Comparison of ENCODE assay signal across 8 mouse cellular contexts in genomic region chr15:81812287-81812686, GRCm38 (mm10). TPM values are rescaled to one million over a fixed set of nuclear protein-coding genes. Genes with fewer than 3 reads are reported as not detected.
DNase-seq lines count a peak whose midpoint lies in the region; ATAC-seq and TF ChIP-seq lines count a peak whose summit lies in the region.

No protein-coding gene starts in this region.

- H3K4me2 ChIP-seq in forebrain, postnatal 0 days (ENCODE audit: low read depth): peak overlapping the region; percentile 68

- peak overlapping the region; percentile 89 for H3K9ac ChIP-seq in heart, adult 2 months (ENCODE audit: low read depth, low read length)
- H3K9ac ChIP-seq in ES-E14 (ENCODE audit: insufficient read depth, low read depth, low read length, poor library complexity, severe bottlenecking): peak overlapping the region; percentile 77
- peak overlapping the region; percentile 85 for H3K9ac ChIP-seq in forebrain, postnatal 0 days

- no peak for TF ChIP-seq EP300 in heart, adult 2 months (IDR thresholded peaks at IDR 0.05; ENCODE audit: insufficient read depth, low read depth, low read length)

- H3K79me2 ChIP-seq in heart, adult 2 months (replicated peaks; ENCODE audit: control insufficient read depth, insufficient read depth, low read length): peaks cover 10% of the 10 kb centered on the region
- peaks cover 29% of the 10 kb centered on the region for H3K79me2 ChIP-seq in macrophage (ENCODE audit: inconsistent target)

- in situ Hi-C loops in ES-E14 (cut with MboI; ENCODE audit: low sequenced_read_pairs in 2 of 2, unreplicated experiment in 2 of 2): no loop called here

- no peak for TF ChIP-seq POLR2A in heart, adult 2 months (IDR thresholded peaks at IDR 0.05; ENCODE audit: insufficient read depth, low read depth, low read length)

- peaks cover 19% of the 10 kb centered on the region for H3K36me3 ChIP-seq in heart, adult 2 months (ENCODE audit: control insufficient read depth, insufficient read depth, low read length)
- H3K36me3 ChIP-seq in ES-E14 (ENCODE audit: control insufficient read depth, insufficient read depth, low read length, poor library complexity, severe bottlenecking) (peaks cover 5% of the 10 kb centered on the region; the same call in 1 of the 2 replicates), macrophage (ENCODE audit: inconsistent target) (peaks cover 19% of the 10 kb centered on the region)
- peaks cover 25% of the 10 kb centered on the region for H3K36me3 ChIP-seq in forebrain, postnatal 0 days (ENCODE audit: insufficient read depth)

- intact Hi-C loops in heart, adult 2 months (cut with DNase I): loop anchor here (2.0 kb wide), 1 partner anchor 15 kb away; no protein-coding TSS in a partner anchor

- H3K27me3 ChIP-seq in heart, adult 2 months (ENCODE audit: control insufficient read depth, insufficient read depth, low read length): no peaks in the 10 kb centered on the region
- H3K27me3 ChIP-seq in forebrain, postnatal 0 days (ENCODE audit: insufficient read depth, low read length): no peaks in the 10 kb centered on the region

- H3K4me1 ChIP-seq in heart, adult 2 months (ENCODE audit: control insufficient read depth, insufficient read depth, low read length): peaks cover 18% of the 10 kb centered on the region
- peaks cover 0 to 6% of the 10 kb centered on the region in 2 experiments; a peak in 2 of 4 replicates for H3K4me1 ChIP-seq in ES-E14 (ENCODE audit: control insufficient read depth in 2 of 2, insufficient read depth in 2 of 2, low read length in 2 of 2, poor library complexity in 1 of 2)
- H3K4me1 ChIP-seq in forebrain, postnatal 0 days (ENCODE audit: insufficient read depth): peaks cover 24% of the 10 kb centered on the region

- DNase-seq in heart, adult 2 months: peak in 1 of 2 experiments; percentile 30
- no peak for DNase-seq in heart, adult 8-10 months (ENCODE audit: low spot score)
- no peak for DNase-seq in ES-E14 (ENCODE audit: low read depth, low spot score)
- no peak for DNase-seq in forebrain, postnatal 0 days
- no peak for DNase-seq in layer of hippocampus, postnatal 14 days (ENCODE audit: low spot score in 2 of 2)
- no peak for DNase-seq in left cerebral cortex, adult 9 months (ENCODE audit: low spot score in 2 of 2)

- 7% methylated on average over 3 of the region's 3 CpGs for WGBS in heart, adult 2 months
- 22% methylated on average over 3 of the region's 3 CpGs for WGBS in forebrain, postnatal 0 days
- 61% methylated on average over 3 of the region's 3 CpGs for WGBS in macrophage (ENCODE audit: missing documents)

- H3K9me3 ChIP-seq in ES-E14 (ENCODE audit: control insufficient read depth, insufficient read depth, low read depth, low read length): no peaks in the 10 kb centered on the region
- H3K9me3 ChIP-seq in forebrain, postnatal 0 days (ENCODE audit: low read length): no peaks in the 10 kb centered on the region

- peak overlapping the region; percentile 78; the same call in 1 of the 2 replicates for H3K4me3 ChIP-seq in heart, adult 2 months
- peak overlapping the region; percentile 76 to 92 for H3K4me3 ChIP-seq in ES-E14 (ENCODE audit: insufficient read depth in 1 of 2, low read depth in 1 of 2, low read length in 2 of 2, poor library complexity in 1 of 2, severe bottlenecking in 1 of 2)
- peak overlapping the region; percentile 64 for H3K4me3 ChIP-seq in forebrain, postnatal 0 days (ENCODE audit: low read depth, low read length)
- peak overlapping the region; percentile 59 for H3K4me3 ChIP-seq in macrophage (ENCODE audit: inconsistent target)

- no peak for ATAC-seq in forebrain, postnatal 0 days
- no peak for ATAC-seq in monocyte, adult 5-6 weeks (replicated peaks; ENCODE audit: insufficient number of reproducible peaks, low FRiP score, low TSS enrichment, poor library complexity, severe bottlenecking)

- peak overlapping the region; percentile 98 for H3K27ac ChIP-seq in heart, adult 2 months
- H3K27ac ChIP-seq in ES-E14 (ENCODE audit: insufficient read depth, low read depth, low read length, poor library complexity, severe bottlenecking) (no peak overlapping the region), macrophage (peak overlapping the region; percentile 53)
- peak overlapping the region; percentile 92; the same call in 1 of the 2 replicates for H3K27ac ChIP-seq in forebrain, postnatal 0 days (ENCODE audit: low read depth, low read length)

- peak; percentile 21; the same call in 1 of the 2 replicates for TF ChIP-seq CTCF in heart, adult 2 months (IDR thresholded peaks at IDR 0.05)
- no peak for TF ChIP-seq CTCF in forebrain, postnatal 0 days (IDR thresholded peaks at IDR 0.05; ENCODE audit: low read depth)

TF ChIP-seq in ES-E14, 5 proteins besides CTCF, POLR2A, EP300 and RAD21:
- TF ChIP-seq HCFC1 (IDR thresholded peaks at IDR 0.05; ENCODE audit: borderline replicate concordance, insufficient read depth, low read length) (no peak), CHD2 (IDR thresholded peaks at IDR 0.05; ENCODE audit: low read depth, low read length) (no peak), ZC3H11A (IDR thresholded peaks at IDR 0.05; ENCODE audit: borderline replicate concordance, low read depth, low read length) (no peak), ZNF384 (IDR thresholded peaks at IDR 0.05; ENCODE audit: low read depth, low read length) (no peak), MAFK (IDR thresholded peaks at IDR 0.05; ENCODE audit: insufficient read depth, low read depth, low read length) (no peak)

RNA-seq across cellular contexts. Expression of gene Tef, which starts 10.1 kb away (rescaled TPM):
- total RNA-seq in heart, adult 2 months (2021): 100 to 1,000 TPM in 1 of 2 experiments, 10 to 100 TPM in 1; 46.7 to 127 TPM
- 76.7 and 100 TPM in 2 replicates for polyA plus RNA-seq in heart, adult 2 months (2012; rRNA removed)
- 100 to 1,000 TPM; 125 to 157 (median 155) TPM for total RNA-seq in heart, adult 8-10 months (2022)
- 20.9 and 25.2 TPM in 2 replicates for total RNA-seq in ES-E14 (2012; rRNA removed)
- total RNA-seq in forebrain, postnatal 0 days (2014; rRNA removed): 60.2 and 71.8 TPM in 2 replicates
- polyA plus RNA-seq in forebrain, postnatal 0 days (2015; fragmentation: Nextera tagmentation; extraction: Ambion mirVana): 21.9 and 27.8 TPM in 2 replicates
- total RNA-seq in macrophage (2018; cell fraction: chromatin; rRNA removed): 100 to 1,000 TPM in 17 of 26 experiments, 10 to 100 TPM in 9; 24.8 to 219 (median 121) TPM
- total RNA-seq in macrophage (2018; cell fraction: cytosol; rRNA removed): 10 to 100 TPM; 15.0 to 50.3 (median 28.9) TPM
- total RNA-seq in macrophage (2018; cell fraction: nucleus; rRNA removed): 100 to 1,000 TPM in 5 of 26 experiments, 10 to 100 TPM in 21; 19.1 to 142 (median 60.6) TPM
- polyA plus RNA-seq in macrophage (2018): 18.9 to 44.0 TPM (median 23.6 TPM) in 3 replicates
- total RNA-seq in layer of hippocampus, postnatal 14 days (2021): 100 to 1,000 TPM; 184 TPM
- total RNA-seq in monocyte, adult 5-6 weeks (2017): 44.4 to 60.3 TPM (median 52.9 TPM) in 3 replicates

RNA-seq across cellular contexts. Expression of gene Tob2, which starts 46.3 kb away (rescaled TPM):
- 100 to 1,000 TPM; 101 to 114 TPM for total RNA-seq in heart, adult 2 months (2021)
- 39.4 and 49.7 TPM in 2 replicates for polyA plus RNA-seq in heart, adult 2 months (2012; rRNA removed)
- total RNA-seq in heart, adult 8-10 months (2022): 100 to 1,000 TPM in 1 of 4 experiments, 10 to 100 TPM in 3; 50.6 to 129 (median 74.7) TPM
- total RNA-seq in ES-E14 (2012; rRNA removed): 16.7 and 20.9 TPM in 2 replicates
- 9.2 and 13.0 TPM in 2 replicates for total RNA-seq in forebrain, postnatal 0 days (2014; rRNA removed)
- polyA plus RNA-seq in forebrain, postnatal 0 days (2015; fragmentation: Nextera tagmentation; extraction: Ambion mirVana): 11.4 TPM in 2 replicates
- 10 to 100 TPM; 10.3 to 60.7 (median 36.8) TPM for total RNA-seq in macrophage (2018; cell fraction: chromatin; rRNA removed)
- 10 to 100 TPM; 15.1 to 45.5 (median 25.7) TPM for total RNA-seq in macrophage (2018; cell fraction: cytosol; rRNA removed)
- 10 to 100 TPM; 23.9 to 68.7 (median 39.2) TPM for total RNA-seq in macrophage (2018; cell fraction: nucleus; rRNA removed)
- polyA plus RNA-seq in macrophage (2018): 14.3 to 21.9 TPM (median 18.5 TPM) in 3 replicates
- 10 to 100 TPM; 24.6 to 31.6 TPM for total RNA-seq in layer of hippocampus, postnatal 14 days (2021)
- 27.1 to 48.1 TPM (median 29.4 TPM) in 3 replicates for total RNA-seq in monocyte, adult 5-6 weeks (2017)

RNA-seq across cellular contexts. Expression of gene Phf5a, which starts 59.4 kb away (rescaled TPM):
- 10 to 100 TPM; 30.2 to 36.5 TPM for total RNA-seq in heart, adult 2 months (2021)
- 30.2 and 39.1 TPM in 2 replicates for polyA plus RNA-seq in heart, adult 2 months (2012; rRNA removed)
- total RNA-seq in heart, adult 8-10 months (2022): 10 to 100 TPM; 31.9 to 39.3 (median 33.9) TPM
- total RNA-seq in ES-E14 (2012; rRNA removed): 112 and 157 TPM in 2 replicates
- total RNA-seq in forebrain, postnatal 0 days (2014; rRNA removed): 41.5 and 48.5 TPM in 2 replicates
- polyA plus RNA-seq in forebrain, postnatal 0 days (2015; fragmentation: Nextera tagmentation; extraction: Ambion mirVana): 107 and 112 TPM in 2 replicates
- total RNA-seq in macrophage (2018; cell fraction: chromatin; rRNA removed): 10 to 100 TPM in 13 of 26 experiments, 1 to 10 TPM in 13; 5.7 to 60.5 (median 10.2) TPM
- total RNA-seq in macrophage (2018; cell fraction: cytosol; rRNA removed): 10 to 100 TPM; 18.9 to 30.8 (median 26.2) TPM
- total RNA-seq in macrophage (2018; cell fraction: nucleus; rRNA removed): 10 to 100 TPM in 23 of 26 experiments, 1 to 10 TPM in 3; 5.7 to 27.1 (median 16.4) TPM
- polyA plus RNA-seq in macrophage (2018): 24.7 to 37.1 TPM (median 25.5 TPM) in 3 replicates
- total RNA-seq in layer of hippocampus, postnatal 14 days (2021): 10 to 100 TPM; 31.0 to 39.0 TPM
- 54.7 to 91.7 TPM (median 58.7 TPM) in 3 replicates for total RNA-seq in monocyte, adult 5-6 weeks (2017)

RNA-seq across cellular contexts. Expression of gene Aco2, which starts 59.8 kb away (rescaled TPM):
- total RNA-seq in heart, adult 2 months (2021): 1,000 to 10,000 TPM; 1,810 to 2,215 TPM
- 2,076 and 2,628 TPM in 2 replicates for polyA plus RNA-seq in heart, adult 2 months (2012; rRNA removed)
- 1,000 to 10,000 TPM; 2,119 to 2,448 (median 2,260) TPM for total RNA-seq in heart, adult 8-10 months (2022)
- 444 and 478 TPM in 2 replicates for total RNA-seq in ES-E14 (2012; rRNA removed)
- total RNA-seq in forebrain, postnatal 0 days (2014; rRNA removed): 354 and 357 TPM in 2 replicates
- 234 and 251 TPM in 2 replicates for polyA plus RNA-seq in forebrain, postnatal 0 days (2015; fragmentation: Nextera tagmentation; extraction: Ambion mirVana)
- total RNA-seq in macrophage (2018; cell fraction: chromatin; rRNA removed): 100 to 1,000 TPM in 20 of 26 experiments, 10 to 100 TPM in 6; 65.0 to 201 (median 140) TPM
- total RNA-seq in macrophage (2018; cell fraction: cytosol; rRNA removed): 100 to 1,000 TPM in 20 of 26 experiments, 10 to 100 TPM in 6; 91.1 to 126 (median 109) TPM
- total RNA-seq in macrophage (2018; cell fraction: nucleus; rRNA removed): 100 to 1,000 TPM in 14 of 26 experiments, 10 to 100 TPM in 12; 66.3 to 149 (median 105) TPM
- 94.9 to 124 TPM (median 116 TPM) in 3 replicates for polyA plus RNA-seq in macrophage (2018)
- 100 to 1,000 TPM; 481 to 503 TPM for total RNA-seq in layer of hippocampus, postnatal 14 days (2021)
- 103 to 166 TPM (median 150 TPM) in 3 replicates for total RNA-seq in monocyte, adult 5-6 weeks (2017)
